Comparison of ENCODE assay signal across 13 mouse cellular contexts in genomic region chr1:161868413-161868812, GRCm38 (mm10).
"Had no signal": no experiment of that assay in that cellular context is flagged by ENCODE, and none has a peak within 500 bp of the region (broad histone marks: within the 10 kb centered on the region; RNA-seq: fewer than 3 reads in every experiment).

No protein-coding gene starts in this region.

- H3K27ac ChIP-seq: kidney, postnatal 0 days; limb, embryonic 15.5 days; liver, embryonic 14.5 days; lung, embryonic 15.5 days; midbrain, embryonic 12.5 days had no signal

- H3K4me1 ChIP-seq: limb, embryonic 15.5 days; lung, embryonic 15.5 days had no signal

- H3K36me3 ChIP-seq: limb, embryonic 15.5 days; lung, embryonic 15.5 days; midbrain, embryonic 12.5 days had no signal

- H3K4me2 ChIP-seq: limb, embryonic 15.5 days; lung, embryonic 15.5 days; midbrain, embryonic 12.5 days had no signal

- H3K9me3 ChIP-seq: limb, embryonic 15.5 days; lung, embryonic 15.5 days; midbrain, embryonic 12.5 days had no signal

- ATAC-seq: midbrain, embryonic 16.5 days had no signal

- DNase-seq: kidney, adult 9 months; kidney, postnatal 36 days; layer of hippocampus, adult 9-11 months; layer of hippocampus, postnatal 36 days; right cerebral cortex, postnatal 14 days; thymus, adult 18-20 months; thymus, postnatal 14 days had no signal

- H3K27me3 ChIP-seq: limb, embryonic 15.5 days; lung, embryonic 15.5 days; midbrain, embryonic 12.5 days had no signal

- H3K4me3 ChIP-seq: limb, embryonic 15.5 days; lung, embryonic 15.5 days; midbrain, embryonic 12.5 days had no signal

- H3K9ac ChIP-seq: limb, embryonic 15.5 days; liver, embryonic 14.5 days; lung, embryonic 15.5 days; midbrain, embryonic 12.5 days had no signal
